Mouse (Mus musculus): ENCODE results near the gene Olfr444. TPM values are rescaled to one million over a fixed set of nuclear protein-coding genes. Genes with fewer than 3 reads are reported as not detected.

Olfr444 gene
- not detected in 2 replicates for polyA plus RNA-seq (2015; fragmentation: Nextera tagmentation; extraction: Ambion mirVana)

DNA sequence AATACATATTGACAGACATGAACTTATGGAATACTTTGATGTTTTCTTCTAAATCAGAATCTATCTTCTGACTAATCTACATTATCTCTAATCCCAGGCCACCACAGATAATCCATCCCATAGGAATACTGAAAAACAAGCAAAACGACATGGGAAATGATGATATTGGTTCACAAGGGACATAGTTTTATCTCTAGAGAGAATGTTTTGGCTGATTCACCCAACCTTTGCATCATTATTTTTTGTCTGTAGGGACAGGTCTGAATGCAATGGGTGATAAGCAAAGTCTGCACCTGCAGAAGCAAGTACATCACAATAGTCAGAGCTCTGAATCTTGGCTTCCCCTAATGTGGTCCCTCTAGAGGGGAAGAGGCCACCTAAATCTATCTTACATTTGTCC, at the start of gene Olfr444:
Olfr444 (plus strand) TSS at position 301 of the 400 bp plus-strand sequence.
- DNase-seq (ENCODE audit: low spot score), result no peak

DNA sequence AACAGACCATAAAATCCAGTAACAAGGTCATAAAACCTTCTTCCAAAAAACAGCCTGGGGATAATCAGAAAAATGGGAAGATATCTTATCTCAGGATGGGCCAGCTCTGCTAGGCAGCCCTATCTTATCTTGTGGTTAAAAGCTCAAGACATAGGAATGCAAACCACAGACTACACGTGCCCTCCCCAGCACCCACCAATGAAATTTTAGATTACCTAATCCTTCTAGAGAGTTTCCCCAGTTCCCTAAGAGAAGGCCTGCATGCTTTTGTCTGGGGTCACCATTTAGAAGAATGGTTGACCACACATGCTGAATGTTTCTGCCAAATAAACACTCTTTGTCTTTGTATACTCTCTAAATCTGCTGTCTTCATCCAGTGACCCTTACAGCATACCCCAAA, 48.5 kb upstream of the Olfr444 start:
- no peak for DNase-seq (ENCODE audit: low spot score)

DNA sequence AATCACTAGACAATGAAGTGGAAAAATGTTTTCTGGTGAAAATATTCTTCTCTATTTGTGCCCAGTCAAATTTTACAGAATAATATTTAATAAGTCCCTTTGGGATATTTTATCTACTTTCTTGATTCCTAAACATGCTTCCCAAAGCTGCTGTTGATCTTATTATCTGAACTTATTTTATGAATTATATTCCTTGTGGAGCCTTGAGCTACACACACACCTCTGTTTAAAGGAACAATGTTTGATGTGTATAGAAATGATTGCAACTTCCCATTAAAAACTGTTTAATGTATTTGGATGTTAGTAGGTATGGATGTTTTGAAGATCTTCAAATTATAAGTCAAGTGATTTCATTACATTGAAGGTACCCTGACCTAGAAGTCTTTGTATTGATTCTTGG, 40.3 kb upstream of the Olfr444 start, which contains the start of gene Olfr447:
Olfr447 (plus strand) TSS at position 301 of the 400 bp plus-strand sequence.
- no peak for DNase-seq (ENCODE audit: low spot score)

DNA sequence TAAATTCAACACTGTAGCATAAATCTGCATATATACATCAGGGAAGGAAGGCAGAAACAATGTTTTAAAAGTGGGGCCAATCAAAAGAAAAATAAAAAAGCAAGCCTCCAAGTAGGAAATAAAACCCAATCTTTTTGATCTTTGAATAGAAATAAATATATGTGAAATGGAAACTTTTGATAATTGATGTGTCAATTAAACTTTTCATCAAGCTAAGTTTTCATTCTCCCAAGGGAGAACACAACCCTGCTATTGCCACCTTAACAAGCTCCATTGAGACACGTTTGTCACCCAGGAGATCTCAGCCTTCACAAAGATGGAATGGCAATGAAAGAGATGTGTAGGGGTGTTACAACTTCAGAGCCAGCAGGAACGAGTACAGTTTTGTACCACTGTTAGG, 27.8 kb upstream of the Olfr444 start, which contains the start of gene Olfr446:
Olfr446 (plus strand) TSS at position 301 of the 400 bp plus-strand sequence.
- no peak for DNase-seq (ENCODE audit: low spot score)

DNA sequence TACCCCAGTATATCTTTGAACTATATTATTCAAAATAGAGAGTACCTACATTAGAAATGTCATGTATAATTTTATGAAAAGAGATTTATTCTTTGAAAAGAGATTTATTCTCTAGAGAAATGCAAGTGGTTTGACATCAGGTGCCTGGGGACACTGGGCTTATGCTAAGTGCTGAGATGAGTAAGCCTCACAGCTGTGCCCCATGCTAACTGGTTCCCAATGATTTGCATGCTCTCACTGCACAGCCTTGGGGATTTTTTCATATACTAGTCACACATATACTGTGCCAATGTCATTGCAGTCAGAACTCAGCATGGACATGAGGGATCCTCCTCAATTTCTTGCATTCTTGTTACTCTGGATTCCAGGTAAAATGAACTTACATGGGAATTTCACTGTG, 31.5 kb downstream of the Olfr444 start:
- DNase-seq (ENCODE audit: low spot score), result no peak

Other genes starting within 250 kb of the Olfr444 start
- 4.3 and 5.0 TPM in 2 replicates for gene Tcaf1, start 239.0 kb upstream of the Olfr444 start, polyA plus RNA-seq (2015; fragmentation: Nextera tagmentation; extraction: Ambion mirVana)
- gene Olfr453, start 209.7 kb upstream of the Olfr444 start, polyA plus RNA-seq (2015; fragmentation: Nextera tagmentation; extraction: Ambion mirVana), result not detected in 2 replicates
- not detected in 2 replicates for gene Olfr38, start 192.7 kb upstream of the Olfr444 start, polyA plus RNA-seq (2015; fragmentation: Nextera tagmentation; extraction: Ambion mirVana)
- not detected in 2 replicates for gene Olfr452, start 164.0 kb upstream of the Olfr444 start, polyA plus RNA-seq (2015; fragmentation: Nextera tagmentation; extraction: Ambion mirVana)
- not detected in 2 replicates for gene Olfr450, start 137.1 kb upstream of the Olfr444 start, polyA plus RNA-seq (2015; fragmentation: Nextera tagmentation; extraction: Ambion mirVana)
- not detected in 2 replicates for gene Olfr449, start 114.7 kb upstream of the Olfr444 start, polyA plus RNA-seq (2015; fragmentation: Nextera tagmentation; extraction: Ambion mirVana)
- not detected in 2 replicates for gene Olfr448, start 58.6 kb upstream of the Olfr444 start, polyA plus RNA-seq (2015; fragmentation: Nextera tagmentation; extraction: Ambion mirVana)
- gene Olfr447, start 40.2 kb upstream of the Olfr444 start, polyA plus RNA-seq (2015; fragmentation: Nextera tagmentation; extraction: Ambion mirVana), result not detected in 2 replicates
- not detected in 2 replicates for gene Olfr446, start 27.7 kb upstream of the Olfr444 start, polyA plus RNA-seq (2015; fragmentation: Nextera tagmentation; extraction: Ambion mirVana)
- not detected in 2 replicates for gene Olfr441, start 157.3 kb downstream of the Olfr444 start, polyA plus RNA-seq (2015; fragmentation: Nextera tagmentation; extraction: Ambion mirVana)
- not detected in 2 replicates for gene Olfr237-ps1, start 197.5 kb downstream of the Olfr444 start, polyA plus RNA-seq (2015; fragmentation: Nextera tagmentation; extraction: Ambion mirVana)
- not detected in 2 replicates for gene Olfr437, start 214.2 kb downstream of the Olfr444 start, polyA plus RNA-seq (2015; fragmentation: Nextera tagmentation; extraction: Ambion mirVana)
- not detected in 2 replicates for gene Olfr13, start 223.1 kb downstream of the Olfr444 start, polyA plus RNA-seq (2015; fragmentation: Nextera tagmentation; extraction: Ambion mirVana)
- not detected in 2 replicates for gene Olfr435, start 248.1 kb downstream of the Olfr444 start, polyA plus RNA-seq (2015; fragmentation: Nextera tagmentation; extraction: Ambion mirVana)

Data from thymus, postnatal 0 days (tissue).